Mouse (Mus musculus) gastrocnemius, postnatal 25 days (tissue): Measurements from ENCODE around the gene Fbln2. TPM values are rescaled to one million over a fixed set of nuclear protein-coding genes. Genes with fewer than 3 reads are reported as not detected.

Experiments used
- total RNA-seq, 2 experiments: library from RNA; stranded (reverse); gene quantifications; 1 replicate in 1 of 2; 2 replicates in 1 of 2; pipeline ENCODE4 v1.2.3; 2021

Fbln2 gene
- total RNA-seq, 2 experiments from 2014 or later, result 47.7 to 50.2 TPM

Other genes starting within 250 kb of the Fbln2 start
- 10 to 100 TPM; 57.7 to 63.6 TPM for gene Iqsec1, start 223.8 kb upstream of the Fbln2 start, total RNA-seq
- gene Nup210, start 95.6 kb upstream of the Fbln2 start, total RNA-seq, result 10 to 100 TPM; 20.1 to 21.6 TPM
- 1 to 10 TPM; 5.9 to 6.0 TPM for gene Hdac11, start 55.8 kb upstream of the Fbln2 start, total RNA-seq
- not detected for gene Wnt7a, start 198.9 kb downstream of the Fbln2 start, total RNA-seq